Mouse (Mus musculus) stomach, postnatal 0 days (tissue): ENCODE data around the gene Cdh9. TPM values are rescaled to one million over a fixed set of nuclear protein-coding genes. Genes with fewer than 3 reads are reported as not detected.

Source experiments
- ATAC-seq: fragments of 200-750 bp; cut with Nextera tagmentation; 2 replicates; pipeline ENCODE4 v1.8.0; 2017; ENCODE audit not compliant: low FRiP score, low TSS enrichment
- DNase-seq: peaks from one replicate; pipeline ENCODE4 v3.0.0-alpha.2; 2016; ENCODE audit warnings: low spot score
- H3K27ac ChIP-seq: fragments of 300-500 bp; sonication (generic); replicated peaks from 2 replicates; pipeline ENCODE4 v1.5.1; 2014; ENCODE audit warnings: mild to moderate bottlenecking, control low read depth
- H3K27me3 ChIP-seq: fragments of 300-500 bp; sonication (generic); 2 replicates; pipeline ENCODE4 v1.6.1; 2014; ENCODE audit warnings: low read length; ENCODE audit not compliant: control insufficient read depth, insufficient read depth
- H3K36me3 ChIP-seq: fragments of 300-500 bp; sonication (generic); 2 replicates; pipeline ENCODE4 v1.6.1; 2014; ENCODE audit warnings: low read length, mixed read lengths; ENCODE audit not compliant: control insufficient read depth, insufficient read depth
- H3K4me1 ChIP-seq: fragments of 300-500 bp; sonication (generic); replicated peaks from 2 replicates; pipeline ENCODE4 v1.6.1; 2014; ENCODE audit warnings: antibody characterized with exemption; ENCODE audit not compliant: control insufficient read depth, insufficient read depth
- H3K4me2 ChIP-seq: fragments of 300-500 bp; sonication (generic); replicated peaks from 2 replicates; pipeline ENCODE4 v1.6.1; 2014; ENCODE audit warnings: low read depth, mild to moderate bottlenecking, control low read depth, moderate library complexity
- H3K4me3 ChIP-seq: fragments of 300-500 bp; sonication (generic); 2 replicates; pipeline ENCODE4 v1.5.1; 2014; ENCODE audit warnings: low read depth, low read length, control low read depth
- H3K9ac ChIP-seq: fragments of 300-500 bp; sonication (generic); 2 replicates; pipeline ENCODE4 v1.6.1; 2014; ENCODE audit warnings: mild to moderate bottlenecking, low read length, control low read depth, mixed read lengths
- H3K9me3 ChIP-seq: fragments of 300-500 bp; sonication (generic); 2 replicates; pipeline ENCODE4 v1.6.1; 2016; ENCODE audit warnings: low read length; ENCODE audit not compliant: control insufficient read depth
- CTCF ChIP-seq: IDR thresholded peaks from 2 replicates; pipeline ENCODE4 v1.5.1; 2016; ENCODE audit warnings: antibody characterized with exemption, low read depth, mild to moderate bottlenecking, moderate library complexity
- EP300 ChIP-seq: optimal IDR thresholded peaks from 2 replicates; pipeline ENCODE3; 2016; ENCODE audit warnings: antibody characterized with exemption
- WGBS: fragments of 180-500 bp; shearing (Covaris S2); extraction: QIAGEN DNeasy Blood & Tissue Kit; methylation state at CpG from one replicate; pipeline ENCODE4 v1.1.7; 2014; 5-methylcytosine and 5-hydroxymethylcytosine counted together
- polyA plus RNA-seq: library from polyadenylated mRNA; unstranded; fragments of >200 nt; fragmentation: Nextera tagmentation; extraction: Ambion mirVana; gene quantifications from 2 replicates; pipeline ENCODE4 v1.2.1, GENCODE M21; 2015

The Cdh9 gene
- polyA plus RNA-seq, 1 experiment from 2014 or later: 0.08 TPM

- Histone ChIP-seq H3K4me1 (no peaks in the 10 kb centered on the region), H3K27ac (no peak overlapping the region), H3K36me3 (no peaks in the 10 kb centered on the region), H3K27me3 (no peaks in the 10 kb centered on the region), H3K9ac (no peak overlapping the region), H3K4me2 (no peak overlapping the region), H3K4me3 (no peak overlapping the region), H3K9me3 (no peaks in the 10 kb centered on the region)
- TF ChIP-seq EP300 (no peak), CTCF (no peak)
- DNase-seq (no peak), ATAC-seq (no peak)
- WGBS: 83% methylated on average over 3 of the region's 3 CpGs
These were observed 34.7 kb downstream of the Cdh9 start for GRCm38 (mm10) chr15:16763252-16763651.

DNA sequence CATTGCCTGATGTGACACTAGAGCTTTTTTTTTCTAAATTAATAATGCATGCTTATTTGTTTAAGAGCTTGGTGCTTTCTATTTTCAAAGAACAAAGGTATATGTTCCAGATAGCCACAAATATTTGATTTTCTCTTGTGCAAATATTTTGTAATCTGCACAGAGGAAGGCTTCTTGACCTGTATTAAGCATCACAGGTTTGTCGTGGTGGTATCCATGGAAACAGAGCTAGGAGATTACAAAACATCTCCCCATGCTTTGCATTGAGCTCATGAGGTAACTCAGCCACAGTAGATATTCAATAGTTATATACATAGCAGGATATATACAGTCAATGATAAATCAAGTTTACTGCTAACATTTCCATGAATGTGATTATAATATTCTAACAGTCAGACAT lies 56.0 kb downstream of the Cdh9 start:
- H3K27ac ChIP-seq: no peak overlapping the region
- H3K4me1 ChIP-seq: no peaks in the 10 kb centered on the region
- TF ChIP-seq EP300: no peak
- no peak for TF ChIP-seq CTCF
- no peak for DNase-seq
- H3K27me3 ChIP-seq: no peaks in the 10 kb centered on the region
- H3K4me3 ChIP-seq: no peak overlapping the region
- no peak for ATAC-seq
- no peaks in the 10 kb centered on the region for H3K36me3 ChIP-seq
- 35% methylated on average over 1 of the region's 1 CpGs for WGBS
- H3K4me2 ChIP-seq: no peak overlapping the region
- H3K9me3 ChIP-seq: no peaks in the 10 kb centered on the region
- no peak overlapping the region for H3K9ac ChIP-seq

DNA sequence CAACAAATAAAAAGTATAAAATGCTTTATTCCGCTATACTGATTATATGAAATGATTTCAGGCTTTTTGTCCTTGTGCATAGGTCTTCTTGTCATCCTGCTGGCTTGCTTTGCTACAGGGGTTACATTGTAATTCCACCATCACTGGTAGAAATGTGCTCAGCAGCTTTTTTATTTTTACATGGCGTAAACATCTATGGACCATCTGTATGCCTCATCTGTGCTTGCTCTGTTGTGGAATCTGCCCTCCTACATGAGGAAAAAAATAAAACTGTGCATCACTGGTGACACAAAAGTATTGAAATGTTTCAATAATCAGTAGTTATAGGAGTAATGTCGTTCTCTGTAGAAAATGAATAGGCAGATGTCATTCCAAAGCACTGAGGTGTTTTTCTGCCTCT lies 64.3 kb downstream of the Cdh9 start:
- H3K36me3 ChIP-seq: no peaks in the 10 kb centered on the region
- no peak overlapping the region for H3K4me3 ChIP-seq
- no peaks in the 10 kb centered on the region for H3K4me1 ChIP-seq
- TF ChIP-seq EP300 (no peak), CTCF (no peak)
- no peak overlapping the region for H3K4me2 ChIP-seq
- no peak overlapping the region for H3K27ac ChIP-seq
- no peaks in the 10 kb centered on the region for H3K9me3 ChIP-seq
- ATAC-seq (no peak), DNase-seq (no peak)
- H3K9ac ChIP-seq: no peak overlapping the region
- WGBS: 82% methylated on average over 3 of the region's 3 CpGs
- no peaks in the 10 kb centered on the region for H3K27me3 ChIP-seq

GRCm38 (mm10) chr15:16801302-16801701 lies 72.7 kb downstream of the Cdh9 start:
- Histone ChIP-seq H3K9me3 (no peaks in the 10 kb centered on the region), H3K4me2 (no peak overlapping the region), H3K4me3 (no peak overlapping the region), H3K4me1 (no peaks in the 10 kb centered on the region), H3K27ac (no peak overlapping the region), H3K27me3 (no peaks in the 10 kb centered on the region), H3K9ac (no peak overlapping the region), H3K36me3 (no peaks in the 10 kb centered on the region)
- TF ChIP-seq CTCF: no peak
- no peak for TF ChIP-seq EP300
- DNase-seq: no peak
- no peak for ATAC-seq

GRCm38 (mm10) chr15:16810787-16811186 lies 82.2 kb downstream of the Cdh9 start:
- Histone ChIP-seq H3K4me2 (no peak overlapping the region), H3K9me3 (no peaks in the 10 kb centered on the region), H3K27ac (no peak overlapping the region), H3K4me3 (no peak overlapping the region), H3K4me1 (no peaks in the 10 kb centered on the region), H3K36me3 (no peaks in the 10 kb centered on the region), H3K27me3 (no peaks in the 10 kb centered on the region), H3K9ac (no peak overlapping the region)
- TF ChIP-seq EP300 (no peak), CTCF (peak; percentile 27; the same call in 1 of the 2 replicates)
- no peak for DNase-seq
- WGBS: 65% methylated on average over 3 of the region's 3 CpGs
- ATAC-seq: no peak

DNA sequence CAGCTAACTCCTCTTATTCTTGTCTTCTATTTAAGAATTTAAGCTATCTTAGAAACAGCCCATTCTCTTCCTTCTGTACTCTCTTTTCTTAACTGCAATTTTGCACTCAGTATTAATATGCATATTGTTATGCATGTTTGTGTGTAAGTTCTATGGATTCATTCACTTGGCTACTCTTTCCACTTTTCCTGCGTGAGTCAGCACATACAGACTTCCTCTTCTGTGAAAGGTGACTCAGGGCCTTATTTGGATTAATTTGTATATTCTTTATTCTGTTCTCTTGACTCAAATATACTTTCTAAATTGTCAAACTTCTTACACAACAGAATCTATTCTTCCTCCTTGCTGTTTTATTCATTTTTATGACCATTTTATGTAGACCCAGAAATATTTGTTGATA lies 85.5 kb downstream of the Cdh9 start:
- Histone ChIP-seq H3K27ac (no peak overlapping the region), H3K4me1 (no peaks in the 10 kb centered on the region), H3K4me3 (no peak overlapping the region), H3K27me3 (no peaks in the 10 kb centered on the region), H3K36me3 (no peaks in the 10 kb centered on the region), H3K4me2 (no peak overlapping the region), H3K9me3 (no peaks in the 10 kb centered on the region), H3K9ac (no peak overlapping the region)
- TF ChIP-seq CTCF (no peak), EP300 (no peak)
- DNase-seq: no peak
- ATAC-seq: no peak
- 74% methylated on average over 1 of the region's 1 CpGs for WGBS
